Mouse (Mus musculus) intestine, postnatal 0 days (tissue): ENCODE results near the gene Olfr1026. TPM values are rescaled to one million over a fixed set of nuclear protein-coding genes. Genes with fewer than 3 reads are reported as not detected.

Source experiments
- ATAC-seq: fragments of 200-750 bp; cut with Nextera tagmentation; 2 replicates; pipeline ENCODE4 v1.8.0; 2017; ENCODE audit warnings: mild to moderate bottlenecking, moderate TSS enrichment, moderate library complexity
- H3K27ac ChIP-seq: fragments of 300-500 bp; sonication (generic); 2 replicates; pipeline ENCODE4 v1.5.1; 2014; ENCODE audit warnings: mild to moderate bottlenecking, low read depth, low read length, moderate library complexity
- H3K27me3 ChIP-seq: fragments of 300-500 bp; sonication (generic); replicated peaks from 2 replicates; pipeline ENCODE4 v1.6.1; 2014; ENCODE audit warnings: low read length, mixed read lengths; ENCODE audit not compliant: control insufficient read depth, insufficient read depth
- H3K36me3 ChIP-seq: fragments of 300-500 bp; sonication (generic); 2 replicates; pipeline ENCODE4 v1.6.1; 2014; ENCODE audit warnings: mild to moderate bottlenecking, moderate library complexity; ENCODE audit not compliant: control insufficient read depth, insufficient read depth
- H3K4me1 ChIP-seq: fragments of 300-500 bp; sonication (generic); replicated peaks from 2 replicates; pipeline ENCODE4 v1.6.1; 2014; ENCODE audit warnings: antibody characterized with exemption, low read length, mixed read lengths; ENCODE audit not compliant: control insufficient read depth, insufficient read depth
- H3K4me2 ChIP-seq: fragments of 300-500 bp; sonication (generic); replicated peaks from 2 replicates; pipeline ENCODE4 v1.6.1; 2014; ENCODE audit warnings: low read depth, mild to moderate bottlenecking, moderate library complexity
- H3K4me3 ChIP-seq: fragments of 300-500 bp; sonication (generic); 2 replicates; pipeline ENCODE4 v1.5.1; 2014; ENCODE audit warnings: low read depth, low read length
- H3K9ac ChIP-seq: fragments of 300-500 bp; sonication (generic); 2 replicates; pipeline ENCODE4 v1.6.1; 2014; ENCODE audit warnings: mild to moderate bottlenecking, low read depth, low read length
- H3K9me3 ChIP-seq: fragments of 300-500 bp; sonication (generic); 2 replicates; pipeline ENCODE4 v1.6.1; 2016; ENCODE audit warnings: mixed run types; ENCODE audit not compliant: control insufficient read depth
- CTCF ChIP-seq: sonication (generic); IDR thresholded peaks from 2 replicates; pipeline ENCODE4 v1.5.1; 2016; ENCODE audit warnings: low read depth, mild to moderate bottlenecking, control low read depth, antibody characterized with exemption, moderate library complexity
- WGBS: fragments of 180-500 bp; shearing (Covaris S2); extraction: QIAGEN DNeasy Blood & Tissue Kit; methylation state at CpG from one replicate; pipeline ENCODE4 v1.1.7; 2014; 5-methylcytosine and 5-hydroxymethylcytosine counted together
- polyA plus RNA-seq: library from polyadenylated mRNA; unstranded; fragments of >200 nt; fragmentation: Nextera tagmentation; extraction: Ambion mirVana; gene quantifications from 2 replicates; pipeline ENCODE4 v1.2.1, GENCODE M21; 2015

Olfr1026 gene
- polyA plus RNA-seq, 1 experiment from 2014 or later: not detected

DNA sequence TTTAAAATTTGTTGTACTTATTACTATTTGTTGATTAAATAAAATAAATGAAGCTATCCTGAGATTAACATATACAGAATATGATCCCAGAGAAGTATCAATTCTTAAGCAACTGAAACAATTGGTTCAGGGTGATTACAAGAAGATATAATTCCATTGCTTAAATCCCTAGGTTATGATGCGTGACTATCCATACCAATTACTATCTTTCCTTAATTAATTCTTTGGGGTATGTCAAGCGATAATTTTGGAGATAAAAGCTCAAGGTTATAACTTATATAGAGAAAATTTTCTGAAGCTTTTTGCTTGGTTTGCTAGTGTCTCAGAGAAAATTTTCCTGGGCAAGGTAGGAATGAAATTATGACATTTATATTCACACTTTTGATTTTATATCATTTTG is 52.2 kb downstream of the Olfr1026 start, which contains the start of gene Olfr1029:
Gene Olfr1029 (plus strand): TSS at position 301 of the 400 bp plus-strand sequence.
- no peak for TF ChIP-seq CTCF
- H3K4me3 ChIP-seq: no peak within 1 kb of the TSS
- no peaks in the 10 kb centered on the region for H3K36me3 ChIP-seq
- H3K4me1 ChIP-seq: no peaks in the 10 kb centered on the region
- H3K9me3 ChIP-seq: no peaks in the 10 kb centered on the region
- H3K4me2 ChIP-seq: no peak within 1 kb of the TSS
- no peak within 1 kb of the TSS for H3K27ac ChIP-seq
- 83% methylated on average over 2 of the region's 2 CpGs for WGBS
- no peaks in the 10 kb centered on the region for H3K27me3 ChIP-seq
- H3K9ac ChIP-seq: no peak within 1 kb of the TSS
- no peak for ATAC-seq

Other genes with a start within 250 kb of the Olfr1026 start
- gene Olfr1006, start 242.8 kb upstream of the Olfr1026 start, polyA plus RNA-seq: not detected in 2 replicates
- gene Olfr1008, start 232.1 kb upstream of the Olfr1026 start, polyA plus RNA-seq: not detected in 2 replicates
- gene Olfr1009, start 206.1 kb upstream of the Olfr1026 start, polyA plus RNA-seq: not detected in 2 replicates
- not detected in 2 replicates for gene Olfr1012, start 158.8 kb upstream of the Olfr1026 start, polyA plus RNA-seq
- gene Olfr1013, start 154.5 kb upstream of the Olfr1026 start, polyA plus RNA-seq: not detected in 2 replicates
- gene Olfr1014, start 148.8 kb upstream of the Olfr1026 start, polyA plus RNA-seq: not detected in 2 replicates
- not detected in 2 replicates for gene Olfr1015, start 139.5 kb upstream of the Olfr1026 start, polyA plus RNA-seq
- not detected in 2 replicates for gene Olfr1016, start 119.0 kb upstream of the Olfr1026 start, polyA plus RNA-seq
- not detected in 2 replicates for gene Olfr1018, start 103.1 kb upstream of the Olfr1026 start, polyA plus RNA-seq
- not detected in 2 replicates for gene Olfr1019, start 76.1 kb upstream of the Olfr1026 start, polyA plus RNA-seq
- not detected in 2 replicates for gene Olfr1020, start 74.5 kb upstream of the Olfr1026 start, polyA plus RNA-seq
- gene Olfr1022, start 53.0 kb upstream of the Olfr1026 start, polyA plus RNA-seq: not detected in 2 replicates
- not detected in 2 replicates for gene Olfr1023, start 35.9 kb upstream of the Olfr1026 start, polyA plus RNA-seq
- gene Olfr1024, start 16.5 kb upstream of the Olfr1026 start, polyA plus RNA-seq: not detected in 2 replicates
- not detected in 2 replicates for gene Olfr1025-ps1, start 6.4 kb upstream of the Olfr1026 start, polyA plus RNA-seq
- not detected in 2 replicates for gene Olfr1028, start 28.9 kb downstream of the Olfr1026 start, polyA plus RNA-seq
- gene Olfr1029, start 52.3 kb downstream of the Olfr1026 start, polyA plus RNA-seq: not detected in 2 replicates
- gene Olfr1030, start 57.7 kb downstream of the Olfr1026 start, polyA plus RNA-seq: not detected in 2 replicates
- gene Olfr1031, start 68.7 kb downstream of the Olfr1026 start, polyA plus RNA-seq: not detected in 2 replicates
- gene Olfr1032, start 84.0 kb downstream of the Olfr1026 start, polyA plus RNA-seq: not detected in 2 replicates
- 1.3 and 1.5 TPM in 2 replicates for gene Olfr1033, start 99.1 kb downstream of the Olfr1026 start, polyA plus RNA-seq
- gene Olfr1034, start 124.3 kb downstream of the Olfr1026 start, polyA plus RNA-seq: 0.03 TPM in 1 of 2 replicates, not detected in the other
- not detected in 2 replicates for gene Olfr1036, start 152.4 kb downstream of the Olfr1026 start, polyA plus RNA-seq
- not detected in 2 replicates for gene Olfr1037, start 165.8 kb downstream of the Olfr1026 start, polyA plus RNA-seq
- not detected in 2 replicates for gene Olfr1039, start 214.4 kb downstream of the Olfr1026 start, polyA plus RNA-seq
- gene Olfr1040, start 225.2 kb downstream of the Olfr1026 start, polyA plus RNA-seq: not detected in 2 replicates
- not detected in 2 replicates for gene Olfr1042, start 240.3 kb downstream of the Olfr1026 start, polyA plus RNA-seq
- not detected in 2 replicates for gene Olfr1043, start 246.0 kb downstream of the Olfr1026 start, polyA plus RNA-seq